Mouse (Mus musculus) WW6 (cell line): ENCODE measurements around the gene Itgal.
"Not testable (repeated sequence)": the region's sequence is repeated elsewhere in the genome, so short reads cannot be mapped to it uniquely, and the experiment has no call there.

ENCODE experiments used
- DNase-seq: peaks from one replicate; pipeline ENCODE4 v3.0.0-alpha.2; 2013; ENCODE audit warnings: low read depth, low spot score

Itgal gene

DNA sequence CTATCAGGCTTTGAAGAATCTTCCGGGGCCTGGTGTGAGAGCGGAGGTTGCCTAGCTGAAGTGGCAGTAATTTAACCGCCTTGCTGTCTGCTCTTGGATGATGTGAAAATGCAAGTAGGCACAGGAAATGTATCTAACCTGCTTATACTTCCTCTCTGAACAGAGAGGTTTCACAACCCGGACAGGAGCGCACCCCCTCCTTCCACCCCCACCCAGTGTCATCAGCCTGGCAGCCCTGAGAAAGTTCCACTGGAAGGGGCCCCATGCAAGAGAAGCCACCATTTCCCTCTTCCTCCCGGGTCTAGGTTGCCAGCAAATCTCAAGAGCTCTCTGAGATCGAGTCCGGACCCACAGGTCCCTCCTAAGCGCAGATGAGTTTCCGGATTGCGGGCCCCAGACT, at the start of gene Itgal:
Gene Itgal, plus strand, starts transcription at position 163 of the 400 bp plus-strand sequence.
- DNase-seq, result no peak

DNA sequence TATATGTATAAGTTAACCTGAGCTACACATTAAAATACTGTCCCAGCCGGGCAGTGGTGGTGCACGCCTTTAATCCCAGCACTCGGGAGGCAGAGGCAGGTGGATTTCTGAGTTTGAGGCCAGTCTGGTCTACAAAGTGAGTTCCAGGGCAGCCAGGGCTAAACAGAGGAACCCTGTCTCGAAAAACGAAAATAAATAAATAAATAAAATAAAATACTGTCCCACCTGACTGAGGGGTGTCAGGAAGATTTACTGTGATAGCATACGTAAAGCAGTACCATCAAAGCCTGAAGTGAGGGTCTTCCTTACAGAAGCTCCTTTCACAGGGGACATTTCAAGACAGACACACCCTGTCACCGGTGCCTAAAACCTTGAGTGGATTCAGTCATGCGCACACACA, 45.5 kb upstream of the Itgal start:
- DNase-seq, result not testable (repeated sequence)

DNA sequence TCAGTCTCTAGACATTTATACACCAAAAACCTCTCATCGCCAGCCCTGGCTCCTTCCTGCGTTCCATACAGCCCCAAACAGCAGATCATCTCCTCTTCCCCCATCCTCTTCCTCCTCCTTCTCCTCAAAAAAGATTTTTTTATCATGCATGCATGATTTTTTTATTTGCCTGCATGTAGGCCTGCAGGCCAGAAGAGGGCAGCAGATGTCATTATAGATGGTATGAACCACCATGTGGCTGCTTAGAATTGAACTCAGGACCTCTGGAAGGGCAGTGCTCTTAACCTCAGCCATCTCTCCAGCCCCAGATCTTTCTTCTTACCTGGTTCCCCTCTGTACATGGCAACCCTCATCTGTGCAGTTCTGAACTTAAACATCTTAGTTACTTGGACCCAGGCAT, 43.6 kb upstream of the Itgal start:
- DNase-seq, result no peak

DNA sequence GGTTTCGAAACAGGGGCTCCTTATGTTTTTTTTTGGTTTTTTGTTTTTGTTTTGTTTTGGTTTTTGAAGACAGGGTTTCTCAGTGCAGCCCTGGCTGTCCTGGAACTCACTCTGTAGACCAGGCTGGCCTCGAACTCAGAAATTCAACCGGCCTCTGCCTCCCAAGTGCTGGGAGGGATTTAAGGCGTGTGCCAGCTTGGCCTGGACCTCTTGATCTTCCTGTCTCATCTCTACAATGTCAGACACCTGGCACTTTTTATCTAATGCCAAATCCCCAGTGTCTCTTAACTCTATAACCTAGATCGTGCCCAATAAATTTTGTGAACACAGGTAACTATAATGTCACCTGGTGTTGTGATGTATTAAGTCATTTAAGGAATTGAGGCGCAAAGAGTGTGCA, 42.7 kb upstream of the Itgal start:
- DNase-seq, result no peak

DNA sequence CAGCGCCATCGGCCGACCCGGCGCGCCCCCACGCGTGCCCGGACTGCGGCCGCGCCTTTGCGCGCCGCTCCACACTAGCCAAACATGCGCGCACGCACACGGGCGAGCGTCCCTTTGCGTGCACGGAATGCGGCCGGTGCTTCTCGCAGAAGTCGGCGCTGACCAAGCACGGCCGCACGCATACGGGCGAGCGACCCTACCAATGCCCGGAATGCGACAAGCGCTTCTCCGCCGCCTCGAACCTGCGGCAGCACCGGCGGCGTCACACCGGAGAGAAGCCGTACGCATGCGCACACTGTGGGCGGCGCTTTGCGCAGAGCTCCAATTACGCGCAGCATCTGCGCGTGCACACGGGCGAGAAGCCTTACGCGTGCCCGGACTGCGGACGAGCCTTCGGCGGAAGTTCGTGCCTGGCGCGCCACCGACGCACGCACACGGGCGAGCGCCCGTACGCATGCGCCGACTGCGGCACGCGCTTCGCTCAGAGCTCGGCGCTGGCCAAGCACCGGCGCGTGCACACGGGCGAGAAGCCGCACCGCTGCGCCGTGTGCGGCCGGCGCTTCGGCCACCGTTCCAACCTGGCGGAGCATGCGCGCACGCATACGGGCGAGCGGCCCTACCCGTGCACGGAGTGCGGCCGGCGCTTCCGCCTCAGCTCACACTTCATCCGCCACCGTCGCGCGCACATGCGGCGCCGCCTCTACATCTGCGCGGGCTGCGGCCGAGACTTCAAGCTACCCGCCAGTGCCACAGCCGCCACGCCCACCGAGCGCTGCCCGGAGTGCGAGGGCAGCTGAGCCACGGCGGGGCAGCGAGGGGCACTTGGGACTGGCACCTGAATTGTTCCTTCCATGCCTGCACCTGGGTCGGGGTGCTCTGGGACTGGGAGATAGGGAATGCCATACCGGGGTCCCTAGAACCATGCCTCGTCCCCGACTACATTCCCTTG, 42.0 kb upstream of the Itgal start:
- DNase-seq, result peak; percentile 97

DNA sequence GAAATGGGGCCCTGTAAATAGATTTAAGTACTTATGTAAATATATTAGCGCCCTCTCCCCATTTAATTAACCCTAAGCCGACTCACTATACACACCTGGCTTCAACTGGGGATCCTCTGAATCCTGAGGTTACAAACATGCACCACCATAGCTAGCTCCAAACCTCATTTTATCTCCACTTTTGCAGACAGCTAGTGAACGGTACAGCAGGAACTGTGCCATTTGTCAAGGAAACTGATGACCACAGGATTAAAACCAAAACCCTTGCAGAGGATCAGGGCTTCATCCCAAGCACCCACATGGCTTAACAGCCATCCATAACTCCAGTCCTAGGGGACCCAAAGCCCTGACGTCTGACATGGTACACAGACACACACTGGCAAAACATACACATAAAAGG, 41.1 kb upstream of the Itgal start:
- DNase-seq, result no peak

DNA sequence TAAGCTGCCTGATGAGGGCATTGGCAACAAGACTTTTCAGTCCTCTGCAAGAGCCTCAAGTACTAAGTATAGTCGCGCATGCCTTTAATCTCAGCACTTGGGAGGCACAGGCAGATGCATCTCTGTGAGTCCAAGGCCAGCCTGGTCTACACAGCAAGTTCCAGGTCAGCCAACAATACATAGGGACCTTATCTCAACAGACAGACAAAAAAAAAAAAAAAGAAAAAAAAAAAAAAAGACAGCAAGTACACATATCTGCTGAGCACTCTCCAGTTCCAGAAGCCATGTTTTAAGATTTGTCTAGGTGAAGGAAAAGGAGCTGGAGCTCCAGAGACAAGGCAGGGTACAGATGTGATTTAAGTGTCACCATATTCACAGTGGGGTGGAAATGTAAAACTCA, 40.1 kb upstream of the Itgal start:
- DNase-seq, result no peak

DNA sequence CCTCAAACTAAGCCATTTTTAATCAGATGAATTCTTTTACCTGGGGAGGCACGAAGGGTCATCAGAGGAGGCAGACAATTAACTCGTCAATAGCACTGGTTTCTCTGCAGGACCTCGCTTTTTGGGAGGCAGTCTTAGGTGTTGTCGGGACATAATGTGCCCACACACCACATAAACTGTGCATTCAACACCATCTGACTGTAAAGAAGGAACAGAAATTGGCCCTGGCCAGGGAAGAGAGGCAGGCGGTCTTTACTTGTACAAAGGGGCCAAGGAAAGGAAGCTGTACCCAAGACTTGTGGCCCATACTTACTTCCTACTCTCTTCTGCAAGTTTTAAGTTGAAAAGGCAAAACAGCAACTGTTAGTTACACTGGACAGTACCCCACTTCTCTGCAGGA, 39.5 kb upstream of the Itgal start:
- no peak for DNase-seq

DNA sequence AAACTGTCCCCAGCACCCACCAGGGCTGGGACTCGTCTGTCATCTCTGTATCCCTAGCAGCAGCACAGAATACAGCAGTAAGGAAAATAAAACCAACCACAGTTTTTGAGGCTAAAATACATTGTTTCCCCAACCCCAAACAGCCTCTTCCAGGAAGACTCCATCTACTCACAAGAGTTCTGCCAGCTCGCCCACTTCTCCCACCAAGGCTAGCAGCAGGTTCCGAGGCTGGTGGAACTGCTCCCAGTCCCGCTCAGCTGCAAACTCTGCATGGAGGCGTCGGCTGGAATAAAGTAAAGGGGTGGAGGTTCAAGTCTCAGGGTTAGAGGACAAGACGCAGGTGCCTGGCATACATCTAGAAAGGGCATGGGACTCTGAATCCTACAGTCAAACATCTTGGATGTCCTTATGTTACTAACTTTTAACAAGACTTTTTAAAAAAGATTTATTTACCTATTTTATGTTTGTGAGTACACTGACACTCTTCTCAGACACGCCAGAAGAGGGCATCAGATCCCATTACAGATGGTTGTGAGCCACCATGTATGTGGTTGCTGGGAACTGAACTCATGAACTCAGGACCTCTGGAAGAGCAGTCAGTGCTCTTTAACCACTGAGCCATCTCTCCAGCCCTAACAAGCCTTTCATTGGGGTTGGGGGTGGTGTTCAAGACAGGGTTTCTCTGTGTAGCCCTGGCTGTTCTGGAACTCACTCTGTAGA, 36.7 kb upstream of the Itgal start:
- DNase-seq, result no peak

DNA sequence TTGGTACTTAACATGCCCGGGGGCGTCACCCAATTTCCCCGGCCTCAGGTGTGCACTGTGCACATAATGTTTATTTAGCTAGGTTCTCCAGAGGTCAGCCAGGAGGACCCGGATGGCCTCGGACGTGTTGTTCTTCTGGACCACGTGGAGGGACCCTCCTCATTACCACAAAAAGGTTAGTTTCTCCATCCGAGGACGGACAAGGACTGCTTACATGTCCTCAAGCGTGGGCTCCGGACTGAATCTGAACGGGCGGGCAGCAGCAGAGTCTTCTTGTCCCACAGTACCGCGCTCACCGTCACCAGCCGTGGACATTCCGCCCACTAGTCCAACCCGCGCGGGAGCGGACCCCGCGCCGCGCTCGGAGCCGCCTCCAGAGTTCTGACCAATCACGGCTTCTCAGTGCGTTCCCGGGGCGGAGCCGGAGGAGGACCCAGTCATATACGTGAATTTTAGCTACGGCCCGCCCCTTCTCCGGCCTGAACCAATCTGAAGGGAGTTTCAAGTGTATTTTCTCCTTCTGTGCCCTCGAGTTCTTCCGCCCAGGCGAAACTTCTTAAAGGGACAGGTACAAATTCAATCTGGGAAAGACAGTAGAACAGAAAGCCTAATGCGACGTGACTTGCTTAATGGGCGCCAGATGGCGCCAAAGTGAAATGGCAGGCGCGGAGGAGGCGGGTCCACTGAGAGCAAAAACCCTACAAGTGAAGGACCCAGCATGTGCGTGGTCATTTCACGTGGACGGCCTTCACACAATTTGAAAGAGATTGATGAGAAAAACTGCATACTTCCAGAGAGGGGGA, 35.5 kb upstream of the Itgal start, which contains the start of gene Dctpp1:
Gene Dctpp1, minus strand, starts transcription at position 401 of the 803 bp plus-strand sequence.
- peak; percentile 95 for DNase-seq

DNA sequence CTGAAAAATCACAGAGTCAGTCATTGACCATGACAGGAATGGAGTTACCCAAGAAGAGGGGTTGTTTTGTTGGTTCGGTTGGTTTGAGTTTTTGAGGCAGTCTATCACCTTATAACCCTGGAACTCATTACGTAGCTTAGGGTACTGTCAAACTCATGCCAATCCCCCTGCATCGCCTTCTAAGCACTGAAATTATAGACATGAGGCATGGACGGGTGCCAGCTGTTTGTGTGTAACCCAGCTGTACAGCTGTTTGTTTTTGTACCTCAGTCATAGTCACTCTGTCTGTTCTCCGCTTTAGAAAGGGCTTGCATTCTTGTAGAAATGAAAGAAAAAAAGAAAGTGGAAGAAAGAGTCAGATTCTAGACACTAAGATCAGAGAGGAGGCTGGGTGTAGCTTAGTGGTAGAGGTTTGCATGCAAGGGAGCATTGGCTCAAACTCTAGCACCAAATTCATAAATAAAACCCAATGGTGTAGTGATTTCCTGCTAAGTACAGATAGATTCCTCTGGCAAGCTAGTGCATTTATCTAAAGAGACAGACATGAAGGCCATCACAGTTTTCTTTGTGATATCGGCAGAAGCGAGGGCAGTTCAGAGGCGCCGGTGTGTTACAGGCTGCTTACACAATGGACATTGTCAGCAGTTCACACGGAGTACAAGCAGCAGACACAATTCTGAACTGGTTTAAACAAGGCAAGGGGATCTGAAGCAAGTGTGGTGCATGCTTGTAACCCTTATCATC, 33.7 kb upstream of the Itgal start:
- no peak for DNase-seq

DNA sequence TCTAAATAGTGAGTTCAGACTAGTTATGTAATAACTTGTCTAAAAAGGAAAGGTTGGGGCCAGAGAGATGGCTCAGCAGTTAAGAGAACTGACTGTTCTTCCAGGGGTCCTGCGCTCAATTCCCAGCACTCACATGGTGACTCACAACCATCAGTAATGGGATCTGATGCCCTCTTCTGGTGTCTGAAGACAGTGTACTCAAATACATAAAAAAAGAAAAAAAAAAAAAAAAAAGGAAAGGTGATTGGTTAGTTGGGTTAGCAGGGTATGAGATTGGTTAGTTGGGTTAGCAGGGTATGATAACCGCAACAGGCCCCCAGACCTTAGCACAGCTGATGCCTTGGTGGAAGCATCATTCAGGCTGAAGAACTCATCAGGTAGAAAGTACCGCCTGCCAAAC, 32.5 kb upstream of the Itgal start:
- no peak for DNase-seq

DNA sequence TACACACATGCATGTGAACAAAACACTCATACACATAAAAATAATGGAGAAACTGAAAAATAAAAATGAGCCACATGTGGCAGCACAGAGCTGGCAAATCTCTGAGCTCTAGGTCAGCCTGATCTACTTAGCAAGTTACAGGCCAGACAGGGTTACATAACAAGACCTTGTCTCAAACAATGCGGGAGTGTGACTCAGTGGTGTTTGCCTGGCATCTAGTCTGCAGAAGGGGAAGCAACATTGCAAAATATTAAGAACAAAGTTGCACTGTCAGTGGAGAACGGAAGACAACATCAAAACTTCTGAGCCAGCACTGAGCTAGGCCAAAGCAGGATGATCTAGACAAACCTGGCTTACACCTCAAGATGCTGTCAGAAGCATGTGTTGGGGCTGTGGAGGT, 25.8 kb upstream of the Itgal start:
- no peak for DNase-seq

DNA sequence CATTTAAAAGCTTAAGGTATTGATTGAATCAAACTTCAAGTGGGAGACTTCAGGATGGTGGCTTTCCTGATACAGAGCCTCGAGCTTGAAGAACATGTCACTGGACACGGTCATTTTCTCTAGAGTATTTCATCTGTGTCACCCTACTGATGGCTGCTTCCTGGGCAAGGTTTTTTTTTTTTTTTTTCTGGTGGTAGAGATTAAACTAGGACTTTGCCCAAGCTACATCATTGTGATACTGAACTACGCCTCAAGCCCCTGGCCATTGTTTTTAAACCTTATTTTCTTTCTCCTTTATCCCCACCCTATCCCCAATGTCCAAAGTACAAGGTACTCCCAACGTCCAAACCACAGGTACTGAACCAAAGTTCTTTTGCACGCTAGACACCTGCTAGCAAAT, 25.4 kb upstream of the Itgal start:
- DNase-seq, result no peak

DNA sequence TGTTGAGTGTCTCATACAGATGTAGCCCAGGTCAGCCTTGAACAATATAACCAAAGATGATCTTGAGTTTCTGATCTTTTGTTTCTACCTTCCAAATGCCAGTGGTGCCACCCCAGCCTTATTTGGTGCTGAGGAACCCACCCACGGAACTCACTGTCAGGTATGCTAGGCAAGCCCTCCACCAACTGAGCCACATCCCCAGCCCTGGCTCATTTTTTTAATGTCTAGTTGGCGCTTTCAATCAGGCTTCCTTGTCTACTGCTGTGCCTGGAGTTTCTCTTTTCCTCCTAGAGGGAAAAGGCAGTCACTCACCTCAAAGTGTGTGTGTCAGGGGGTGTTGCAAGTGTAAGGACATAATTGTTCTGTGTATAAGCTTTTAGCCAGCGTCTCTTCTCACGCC, 25.0 kb upstream of the Itgal start:
- DNase-seq, result no peak

DNA sequence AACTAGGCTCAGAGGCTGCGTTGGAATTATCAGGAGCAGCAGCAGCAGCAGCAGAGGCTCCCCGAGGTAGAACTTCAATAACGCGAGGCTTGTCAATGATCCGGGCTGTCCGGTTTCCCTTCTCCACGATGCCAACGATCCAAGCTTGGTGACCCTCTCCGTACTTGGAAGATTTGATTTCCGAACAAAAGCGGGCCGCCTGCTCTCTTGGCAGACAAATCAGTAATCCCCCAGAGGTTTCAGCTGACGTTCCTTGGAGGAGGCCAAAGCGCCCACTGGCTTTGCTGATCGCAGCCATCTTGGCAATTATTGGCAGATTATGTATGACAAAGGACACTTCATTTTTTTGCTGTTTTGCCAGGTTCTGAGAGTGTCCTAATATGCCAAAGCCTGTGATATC, 23.5 kb upstream of the Itgal start:
- DNase-seq, result no peak

DNA sequence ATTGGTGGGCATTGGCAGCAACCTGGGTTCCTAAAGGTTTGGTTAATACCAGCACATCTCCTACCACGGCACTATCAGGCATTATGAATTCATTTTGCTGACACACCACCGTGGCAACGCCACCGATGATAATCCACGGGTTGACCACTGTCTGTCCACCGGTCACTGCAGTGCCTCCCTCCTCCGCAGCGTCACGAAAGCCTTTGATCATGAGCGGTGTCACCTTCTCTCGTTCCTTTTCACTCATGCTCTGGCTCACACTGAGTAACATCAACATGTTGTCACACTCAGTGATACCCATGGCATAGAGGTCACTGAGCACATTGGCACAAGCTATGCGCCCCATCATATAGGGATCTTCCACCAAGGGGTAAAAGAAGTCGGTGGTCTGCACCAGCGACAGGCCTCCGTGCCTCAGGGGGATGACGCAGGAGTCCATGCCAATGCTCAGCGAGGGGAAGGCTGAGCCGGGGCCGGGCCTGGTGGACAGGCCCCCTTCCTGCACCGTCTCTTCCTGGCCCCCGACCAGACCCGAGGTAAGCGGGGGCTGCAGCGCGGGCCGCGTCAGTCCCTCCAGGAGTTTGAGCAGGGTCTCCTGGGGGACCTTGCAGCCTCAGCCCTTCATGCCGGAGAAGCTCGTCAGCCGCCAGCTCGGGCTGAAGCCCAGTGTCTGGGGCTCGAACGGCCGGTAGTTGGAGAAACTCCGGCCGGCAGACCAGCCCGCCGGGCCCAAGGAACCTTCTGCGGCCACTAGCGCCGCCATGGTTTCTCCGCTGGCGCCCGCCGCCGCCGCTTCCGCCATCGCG, 22.7 kb upstream of the Itgal start:
- DNase-seq, result no peak

DNA sequence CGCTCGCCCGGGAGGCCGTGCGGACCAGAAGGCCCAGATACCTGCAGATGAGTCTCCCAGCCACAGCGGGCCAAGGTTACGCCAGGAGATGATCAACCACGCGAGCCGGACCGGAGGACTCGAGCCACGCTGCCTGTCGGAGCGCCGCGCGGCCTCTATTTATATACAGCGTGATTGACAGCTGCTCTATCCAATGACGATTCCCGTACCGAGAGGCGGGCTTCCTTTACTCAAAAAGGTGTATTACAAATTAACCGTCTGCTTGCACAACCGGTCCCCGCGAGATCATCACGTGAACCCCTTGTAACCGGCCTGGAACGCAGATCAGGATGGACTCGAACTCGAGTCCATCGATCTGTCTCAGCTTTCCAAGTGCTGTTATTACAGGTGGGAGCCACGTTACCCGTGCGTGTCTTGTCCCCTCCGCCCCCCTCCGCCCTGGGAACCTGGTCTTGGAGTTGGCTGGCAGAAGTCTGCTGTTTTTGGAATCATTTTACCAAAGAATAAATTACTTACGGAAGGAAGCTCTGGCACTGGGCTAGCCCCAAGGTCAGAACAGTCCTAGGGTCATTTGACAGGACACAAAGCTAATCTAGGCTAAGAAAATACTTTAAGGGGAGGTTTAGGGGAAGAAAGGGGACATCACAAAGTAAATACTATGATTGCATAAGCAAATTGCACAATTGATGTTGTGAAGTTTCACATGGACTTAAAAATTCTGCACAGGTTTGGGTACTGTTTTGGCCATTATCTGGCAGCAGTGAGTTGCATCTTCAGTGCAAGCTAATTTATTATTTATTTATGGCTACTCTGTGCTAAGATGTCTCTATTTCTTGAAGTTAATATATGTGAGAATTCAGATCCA, 21.9 kb upstream of the Itgal start, which contains the start of gene Sephs2:
Gene Sephs2, minus strand, starts transcription at position 131 of the 865 bp plus-strand sequence.
- DNase-seq, result peak; percentile 81

DNA sequence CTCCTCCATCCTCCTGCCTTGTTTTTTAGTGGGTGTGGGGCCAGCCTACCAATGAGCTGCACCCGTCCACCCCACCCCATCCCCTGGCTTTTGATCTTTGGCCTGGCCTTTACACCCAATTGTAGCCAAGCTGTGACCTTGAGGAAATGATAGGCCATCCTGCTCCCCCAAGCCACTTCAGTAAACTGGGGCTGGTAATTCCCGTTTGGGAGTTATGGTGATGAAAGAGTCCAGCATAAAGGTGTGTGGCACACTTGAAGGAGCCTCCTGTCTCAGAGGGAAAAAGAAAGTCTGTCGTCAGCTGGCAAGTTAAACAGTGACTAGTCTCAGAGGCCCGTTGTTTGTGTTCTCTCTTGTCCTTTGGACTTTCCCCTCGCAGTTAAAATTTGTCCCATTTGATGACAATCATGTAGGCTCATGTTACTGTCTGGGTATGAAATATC, 19.5 kb upstream of the Itgal start:
- DNase-seq, result no peak
